Mouse (Mus musculus): Measurements from ENCODE around the gene Dync1i1. TPM values are rescaled to one million over a fixed set of nuclear protein-coding genes. Genes with fewer than 3 reads are reported as not detected.

The Dync1i1 gene
- polyA plus RNA-seq, 1 experiment from 2014 or later, result 0.79 TPM

- H3K9ac ChIP-seq (ENCODE audit: low read length), result no peak overlapping the region
- H3K4me3 ChIP-seq (replicated peaks; ENCODE audit: low read length), result no peak overlapping the region
- peaks cover 8% of the 10 kb centered on the region for H3K27me3 ChIP-seq (ENCODE audit: control insufficient read depth, insufficient read depth, low read length)
- H3K4me1 ChIP-seq (ENCODE audit: control insufficient read depth, insufficient read depth, low read length), result peaks cover 10% of the 10 kb centered on the region
- H3K9me3 ChIP-seq (replicated peaks; ENCODE audit: control insufficient read depth, low read length), result no peaks in the 10 kb centered on the region
- H3K27ac ChIP-seq (ENCODE audit: low read length), result no peak overlapping the region
- no peak for ATAC-seq (ENCODE audit: insufficient read depth, low FRiP score)
- H3K4me2 ChIP-seq (ENCODE audit: low read depth, low read length), result no peak overlapping the region
- WGBS, result 71% methylated on average over 1 of the region's 1 CpGs
- H3K36me3 ChIP-seq (ENCODE audit: control insufficient read depth, insufficient read depth, low read length), result no peaks in the 10 kb centered on the region
These were observed 1.5 kb upstream of the Dync1i1 start for GRCm38 (mm10) chr6:5723986-5724385.

DNA sequence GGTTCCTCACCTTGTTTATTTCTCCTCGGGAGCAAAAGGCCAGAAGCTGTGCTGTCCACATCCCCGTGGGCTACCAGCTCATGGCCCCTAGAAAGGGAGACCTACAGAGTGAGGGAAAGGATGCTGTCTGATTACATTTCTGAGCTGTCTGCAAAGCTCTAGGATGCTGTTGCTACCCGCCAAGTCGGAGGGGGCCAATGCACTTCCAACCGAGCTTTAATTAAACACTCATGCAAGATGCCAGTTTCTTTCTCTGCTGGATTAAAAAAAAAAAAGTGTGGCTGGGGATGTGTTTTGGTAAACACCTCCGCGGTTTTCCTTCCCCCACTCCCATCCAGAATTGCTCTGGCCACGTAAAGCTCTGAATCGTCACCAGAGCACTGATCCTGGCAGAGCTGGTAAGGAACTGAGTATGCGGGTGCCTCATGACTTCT lies 815 bp downstream of the Dync1i1 start:
- H3K4me1 ChIP-seq (ENCODE audit: control insufficient read depth, insufficient read depth, low read length), result peaks cover 10% of the 10 kb centered on the region
- H3K27me3 ChIP-seq (ENCODE audit: control insufficient read depth, insufficient read depth, low read length), result peaks cover 8% of the 10 kb centered on the region
- no peak overlapping the region for H3K27ac ChIP-seq (ENCODE audit: low read length)
- WGBS, result 7% methylated on average over 10 of the region's 10 CpGs
- no peaks in the 10 kb centered on the region for H3K9me3 ChIP-seq (replicated peaks; ENCODE audit: control insufficient read depth, low read length)
- peak overlapping the region; percentile 68 for H3K9ac ChIP-seq (ENCODE audit: low read length)
- H3K4me2 ChIP-seq (ENCODE audit: low read depth, low read length), result peak overlapping the region; percentile 83
- no peak; the same call in 1 of the 2 replicates for ATAC-seq (ENCODE audit: insufficient read depth, low FRiP score)
- H3K4me3 ChIP-seq (replicated peaks; ENCODE audit: low read length), result peak overlapping the region; percentile 51
- H3K36me3 ChIP-seq (ENCODE audit: control insufficient read depth, insufficient read depth, low read length), result no peaks in the 10 kb centered on the region

- no peak for ATAC-seq (ENCODE audit: insufficient read depth, low FRiP score)
- 92% methylated on average over 3 of the region's 3 CpGs for WGBS
- Histone ChIP-seq H3K9ac (ENCODE audit: low read length) (no peak overlapping the region), H3K4me1 (ENCODE audit: control insufficient read depth, insufficient read depth, low read length) (no peaks in the 10 kb centered on the region), H3K9me3 (replicated peaks; ENCODE audit: control insufficient read depth, low read length) (no peaks in the 10 kb centered on the region), H3K4me2 (ENCODE audit: low read depth, low read length) (no peak overlapping the region), H3K4me3 (replicated peaks; ENCODE audit: low read length) (no peak overlapping the region), H3K36me3 (ENCODE audit: control insufficient read depth, insufficient read depth, low read length) (no peaks in the 10 kb centered on the region), H3K27ac (ENCODE audit: low read length) (no peak overlapping the region), H3K27me3 (ENCODE audit: control insufficient read depth, insufficient read depth, low read length) (no peaks in the 10 kb centered on the region)
These were observed 7.8 kb downstream of the Dync1i1 start for GRCm38 (mm10) chr6:5733217-5733616.

- H3K4me2 ChIP-seq (ENCODE audit: low read depth, low read length), result no peak overlapping the region
- no peak overlapping the region for H3K27ac ChIP-seq (ENCODE audit: low read length)
- H3K9ac ChIP-seq (ENCODE audit: low read length), result no peak overlapping the region
- no peak overlapping the region for H3K4me3 ChIP-seq (replicated peaks; ENCODE audit: low read length)
- H3K9me3 ChIP-seq (replicated peaks; ENCODE audit: control insufficient read depth, low read length), result no peaks in the 10 kb centered on the region
- H3K4me1 ChIP-seq (ENCODE audit: control insufficient read depth, insufficient read depth, low read length), result no peaks in the 10 kb centered on the region
- no peaks in the 10 kb centered on the region for H3K27me3 ChIP-seq (ENCODE audit: control insufficient read depth, insufficient read depth, low read length)
- ATAC-seq (ENCODE audit: insufficient read depth, low FRiP score), result no peak
- no peaks in the 10 kb centered on the region for H3K36me3 ChIP-seq (ENCODE audit: control insufficient read depth, insufficient read depth, low read length)
These were observed 9.0 kb downstream of the Dync1i1 start for GRCm38 (mm10) chr6:5734398-5734797.

- ATAC-seq (ENCODE audit: insufficient read depth, low FRiP score), result no peak
- no peaks in the 10 kb centered on the region for H3K4me1 ChIP-seq (ENCODE audit: control insufficient read depth, insufficient read depth, low read length)
- H3K9me3 ChIP-seq (replicated peaks; ENCODE audit: control insufficient read depth, low read length), result no peaks in the 10 kb centered on the region
- H3K27me3 ChIP-seq (ENCODE audit: control insufficient read depth, insufficient read depth, low read length), result no peaks in the 10 kb centered on the region
- no peaks in the 10 kb centered on the region for H3K36me3 ChIP-seq (ENCODE audit: control insufficient read depth, insufficient read depth, low read length)
- H3K4me2 ChIP-seq (ENCODE audit: low read depth, low read length), result no peak overlapping the region
- no peak overlapping the region for H3K9ac ChIP-seq (ENCODE audit: low read length)
- 75% methylated on average over 1 of the region's 1 CpGs for WGBS
- H3K4me3 ChIP-seq (replicated peaks; ENCODE audit: low read length), result no peak overlapping the region
- H3K27ac ChIP-seq (ENCODE audit: low read length), result no peak overlapping the region
These were observed 9.4 kb downstream of the Dync1i1 start for GRCm38 (mm10) chr6:5734862-5735261.

- no peaks in the 10 kb centered on the region for H3K4me1 ChIP-seq (ENCODE audit: control insufficient read depth, insufficient read depth, low read length)
- H3K4me2 ChIP-seq (ENCODE audit: low read depth, low read length), result no peak overlapping the region
- H3K4me3 ChIP-seq (replicated peaks; ENCODE audit: low read length), result no peak overlapping the region
- H3K9ac ChIP-seq (ENCODE audit: low read length), result no peak overlapping the region
- no peaks in the 10 kb centered on the region for H3K9me3 ChIP-seq (replicated peaks; ENCODE audit: control insufficient read depth, low read length)
- H3K27me3 ChIP-seq (ENCODE audit: control insufficient read depth, insufficient read depth, low read length), result no peaks in the 10 kb centered on the region
- no peaks in the 10 kb centered on the region for H3K36me3 ChIP-seq (ENCODE audit: control insufficient read depth, insufficient read depth, low read length)
- ATAC-seq (ENCODE audit: insufficient read depth, low FRiP score), result no peak
- WGBS, result 78% methylated on average over 7 of the region's 7 CpGs
- H3K27ac ChIP-seq (ENCODE audit: low read length), result no peak overlapping the region
These were observed 14.3 kb downstream of the Dync1i1 start for GRCm38 (mm10) chr6:5739711-5740110.

DNA sequence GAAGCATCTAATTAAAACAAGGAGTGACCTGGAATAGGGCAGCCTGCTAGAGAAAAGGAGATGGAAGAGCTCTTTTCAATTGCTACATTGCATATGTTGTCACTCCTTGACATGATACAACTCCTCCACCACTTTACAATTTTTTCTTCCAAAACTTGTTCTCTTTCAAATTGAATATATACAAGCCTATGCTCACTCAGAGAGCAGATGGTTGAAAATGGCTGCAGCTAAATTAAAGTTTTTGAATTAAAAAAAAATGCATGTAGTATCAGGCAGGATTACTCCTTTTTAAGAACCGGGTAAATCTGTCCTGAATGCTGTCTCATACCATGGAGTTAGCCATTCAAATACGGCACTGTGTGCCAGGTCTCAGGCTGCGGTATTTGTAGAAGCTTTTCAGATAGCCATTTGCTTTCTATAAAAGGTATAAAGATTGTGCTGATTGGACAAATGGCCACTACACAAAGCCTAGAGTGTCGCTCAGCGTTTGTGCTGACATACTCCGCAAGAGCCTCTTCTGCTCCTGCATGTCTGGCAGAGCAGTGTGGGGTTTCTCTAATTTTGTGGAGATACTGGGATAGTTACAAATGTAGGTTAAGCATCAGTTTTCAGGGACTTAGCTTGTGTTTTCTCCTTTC lies 16.1 kb downstream of the Dync1i1 start:
- 80% methylated on average over 6 of the region's 6 CpGs for WGBS
- no peaks in the 10 kb centered on the region for H3K36me3 ChIP-seq (ENCODE audit: control insufficient read depth, insufficient read depth, low read length)

GRCm38 (mm10) chr6:5750079-5750711 lies 24.8 kb downstream of the Dync1i1 start:
- ATAC-seq (ENCODE audit: insufficient read depth, low FRiP score), result no peak
- Histone ChIP-seq H3K4me1 (ENCODE audit: control insufficient read depth, insufficient read depth, low read length) (no peaks in the 10 kb centered on the region), H3K9ac (ENCODE audit: low read length) (no peak overlapping the region), H3K27me3 (ENCODE audit: control insufficient read depth, insufficient read depth, low read length) (no peaks in the 10 kb centered on the region), H3K9me3 (replicated peaks; ENCODE audit: control insufficient read depth, low read length) (no peaks in the 10 kb centered on the region), H3K4me3 (replicated peaks; ENCODE audit: low read length) (no peak overlapping the region), H3K4me2 (ENCODE audit: low read depth, low read length) (no peak overlapping the region), H3K27ac (ENCODE audit: low read length) (no peak overlapping the region), H3K36me3 (ENCODE audit: control insufficient read depth, insufficient read depth, low read length) (no peaks in the 10 kb centered on the region)
- 56% methylated on average over 6 of the region's 6 CpGs for WGBS

More for the DNA sequence above, 16.1 kb downstream of the Dync1i1 start:
- Histone ChIP-seq H3K4me1 (ENCODE audit: control insufficient read depth, insufficient read depth, low read length) (no peaks in the 10 kb centered on the region), H3K27me3 (ENCODE audit: control insufficient read depth, insufficient read depth, low read length) (no peaks in the 10 kb centered on the region), H3K9ac (ENCODE audit: low read length) (no peak overlapping the region), H3K9me3 (replicated peaks; ENCODE audit: control insufficient read depth, low read length) (no peaks in the 10 kb centered on the region), H3K4me2 (ENCODE audit: low read depth, low read length) (no peak overlapping the region), H3K27ac (ENCODE audit: low read length) (no peak overlapping the region), H3K4me3 (replicated peaks; ENCODE audit: low read length) (no peak overlapping the region)
- ATAC-seq (ENCODE audit: insufficient read depth, low FRiP score), result no peak

- H3K4me2 ChIP-seq (ENCODE audit: low read depth, low read length), result peak overlapping the region; percentile 4; the same call in 1 of the 2 replicates
- no peaks in the 10 kb centered on the region for H3K4me1 ChIP-seq (ENCODE audit: control insufficient read depth, insufficient read depth, low read length)
- H3K9ac ChIP-seq (ENCODE audit: low read length), result no peak overlapping the region
- H3K27ac ChIP-seq (ENCODE audit: low read length), result no peak overlapping the region
- WGBS, result 46% methylated on average over 16 of the region's 16 CpGs
- no peak; the same call in 1 of the 2 replicates for ATAC-seq (ENCODE audit: insufficient read depth, low FRiP score)
- H3K9me3 ChIP-seq (replicated peaks; ENCODE audit: control insufficient read depth, low read length), result no peaks in the 10 kb centered on the region
- no peaks in the 10 kb centered on the region for H3K27me3 ChIP-seq (ENCODE audit: control insufficient read depth, insufficient read depth, low read length)
- H3K36me3 ChIP-seq (ENCODE audit: control insufficient read depth, insufficient read depth, low read length), result no peaks in the 10 kb centered on the region
- H3K4me3 ChIP-seq (replicated peaks; ENCODE audit: low read length), result no peak overlapping the region
These were observed 26.7 kb downstream of the Dync1i1 start for GRCm38 (mm10) chr6:5752128-5752527.
